Mouse (Mus musculus) liver, embryonic 16.5 days (tissue): ENCODE data around the gene Ppp1r12b. TPM values are rescaled to one million over a fixed set of nuclear protein-coding genes. Genes with fewer than 3 reads are reported as not detected.

ENCODE experiments used
- ATAC-seq: fragments of 200-750 bp; cut with Nextera tagmentation; 2 replicates; pipeline ENCODE4 v1.8.0; 2017; ENCODE audit warnings: low read depth, mild to moderate bottlenecking, moderate number of reproducible peaks, moderate library complexity
- H3K27ac ChIP-seq: fragments of 300-500 bp; sonication (generic); 2 replicates; pipeline ENCODE4 v1.5.1; 2014; ENCODE audit warnings: mild to moderate bottlenecking, low read length
- H3K27me3 ChIP-seq: fragments of 300-500 bp; sonication (generic); 2 replicates; pipeline ENCODE4 v1.6.1; 2014; ENCODE audit warnings: low read depth, low read length, mixed read lengths; ENCODE audit not compliant: control insufficient read depth, insufficient read depth
- H3K36me3 ChIP-seq: fragments of 300-500 bp; sonication (generic); 2 replicates; pipeline ENCODE4 v1.6.1; 2014; ENCODE audit warnings: mild to moderate bottlenecking; ENCODE audit not compliant: control insufficient read depth, insufficient read depth
- H3K4me1 ChIP-seq: fragments of 300-500 bp; sonication (generic); 2 replicates; pipeline ENCODE4 v1.6.1; 2014; ENCODE audit warnings: low read depth, low read length, mixed read lengths; ENCODE audit not compliant: control insufficient read depth
- H3K4me2 ChIP-seq: fragments of 300-500 bp; sonication (generic); 2 replicates; pipeline ENCODE4 v1.6.1; 2014; ENCODE audit warnings: low read depth, low read length, mixed read lengths
- H3K4me3 ChIP-seq: fragments of 300-500 bp; sonication (generic); 2 replicates; pipeline ENCODE4 v1.5.1; 2014; ENCODE audit warnings: low read depth, mild to moderate bottlenecking, low read length
- H3K9ac ChIP-seq: fragments of 300-500 bp; sonication (generic); 2 replicates; pipeline ENCODE4 v1.6.1; 2014; ENCODE audit warnings: low read depth, low read length
- H3K9me3 ChIP-seq: fragments of 300-500 bp; sonication (generic); replicated peaks from 2 replicates; pipeline ENCODE4 v1.6.1; 2016; ENCODE audit warnings: low read length; ENCODE audit not compliant: control insufficient read depth
- WGBS: fragments of 180-500 bp; shearing (Covaris S2); extraction: QIAGEN DNeasy Blood & Tissue Kit; methylation state at CpG from one replicate; pipeline ENCODE4 v1.1.7; 2014; ENCODE audit not compliant: insufficient replicate concordance; 5-methylcytosine and 5-hydroxymethylcytosine counted together
- polyA plus RNA-seq: library from polyadenylated mRNA; unstranded; fragments of >200 nt; fragmentation: Nextera tagmentation; extraction: Ambion mirVana; gene quantifications from 2 replicates; pipeline ENCODE4 v1.2.1, GENCODE M21; 2015

Ppp1r12b gene
- polyA plus RNA-seq, 1 experiment from 2014 or later, result 2.4 TPM

- no peak overlapping the region for H3K9ac ChIP-seq
- H3K27ac ChIP-seq, result no peak overlapping the region
- ATAC-seq, result no peak
- H3K27me3 ChIP-seq, result no peaks in the 10 kb centered on the region
- no peak overlapping the region for H3K4me3 ChIP-seq
- H3K36me3 ChIP-seq, result no peaks in the 10 kb centered on the region
- 74% methylated on average over 2 of the region's 2 CpGs for WGBS
- no peaks in the 10 kb centered on the region for H3K9me3 ChIP-seq
- H3K4me1 ChIP-seq, result peaks cover 4% of the 10 kb centered on the region; the same call in 1 of the 2 replicates
- no peak overlapping the region for H3K4me2 ChIP-seq
Measured at GRCm38 (mm10) chr1:134774247-134774646, 181.5 kb downstream of the Ppp1r12b start.

DNA sequence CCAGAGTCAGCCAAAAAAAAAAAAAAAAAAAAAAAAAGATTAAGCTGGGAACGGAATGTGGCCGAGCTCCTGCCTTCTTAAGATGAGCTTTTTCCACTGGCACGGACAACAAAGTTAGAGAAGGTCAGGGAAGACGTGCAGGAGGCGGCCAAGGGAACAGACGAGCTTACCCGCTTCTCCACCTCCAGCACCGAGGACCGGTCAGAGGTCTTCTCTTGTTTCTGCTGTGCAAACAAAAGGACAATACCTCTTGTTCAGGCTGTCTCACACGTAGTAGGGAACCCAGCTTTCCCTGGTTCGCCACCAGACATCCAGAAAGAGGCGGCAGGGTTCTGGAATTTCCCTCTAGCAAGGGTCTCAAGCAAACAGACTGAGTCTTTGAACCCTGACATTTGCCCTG is 182.5 kb downstream of the Ppp1r12b start:
- Histone ChIP-seq H3K4me3 (no peak overlapping the region), H3K27me3 (no peaks in the 10 kb centered on the region), H3K9me3 (no peaks in the 10 kb centered on the region), H3K27ac (no peak overlapping the region), H3K4me2 (no peak overlapping the region), H3K4me1 (peaks cover 4% of the 10 kb centered on the region; the same call in 1 of the 2 replicates), H3K36me3 (no peaks in the 10 kb centered on the region), H3K9ac (no peak overlapping the region)
- ATAC-seq, result no peak
- 65% methylated on average over 12 of the region's 12 CpGs for WGBS

DNA sequence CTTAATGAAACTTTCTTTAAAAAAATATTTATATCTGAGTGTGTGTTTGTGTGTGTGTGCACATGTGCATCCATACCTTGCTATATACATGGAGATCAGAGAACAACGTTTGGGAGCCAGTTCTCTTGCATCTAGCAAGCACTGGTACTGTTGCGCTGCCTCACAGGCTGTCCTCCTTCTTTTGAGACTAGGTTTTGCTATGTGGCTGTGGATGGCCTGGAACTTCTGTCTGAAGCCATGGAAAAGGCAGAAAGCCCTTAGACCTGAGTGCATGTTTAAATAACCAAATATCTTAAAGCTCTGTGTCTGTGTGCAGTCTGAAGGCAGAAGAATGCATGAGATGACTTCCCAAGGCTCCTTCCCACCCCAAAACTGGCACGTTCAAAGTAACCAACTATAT is 182.9 kb downstream of the Ppp1r12b start:
- H3K27ac ChIP-seq, result no peak overlapping the region
- no peaks in the 10 kb centered on the region for H3K36me3 ChIP-seq
- H3K9me3 ChIP-seq, result no peaks in the 10 kb centered on the region
- no peak for ATAC-seq
- H3K27me3 ChIP-seq, result no peaks in the 10 kb centered on the region
- WGBS, result 75% methylated on average over 3 of the region's 3 CpGs
- no peak overlapping the region for H3K4me2 ChIP-seq
- 0 out of 2 replicates have a peak, but pooled peaks cover 4% of the 10 kb centered on the region for H3K4me1 ChIP-seq
- H3K9ac ChIP-seq, result no peak overlapping the region
- H3K4me3 ChIP-seq, result no peak overlapping the region

DNA sequence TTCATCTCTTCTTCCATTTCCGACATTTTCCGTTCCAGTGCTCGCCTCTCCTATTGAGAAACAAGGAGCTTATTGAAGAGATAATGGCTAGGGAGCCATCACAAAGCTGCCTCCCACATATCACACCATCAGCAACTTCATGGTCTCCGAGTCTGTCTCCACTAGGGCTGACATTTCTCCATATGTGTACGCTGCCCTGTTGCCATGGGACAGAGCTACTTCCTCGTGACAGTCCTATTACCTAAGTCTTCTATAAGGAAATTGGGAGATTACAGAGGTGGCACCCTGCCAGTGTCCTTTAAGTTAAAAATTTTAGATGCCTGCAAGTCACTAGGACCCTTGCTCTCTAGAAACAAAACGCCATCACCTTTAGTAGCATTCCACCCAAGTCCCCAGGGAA is 183.7 kb downstream of the Ppp1r12b start:
- no peak overlapping the region for H3K4me3 ChIP-seq
- H3K27me3 ChIP-seq, result no peaks in the 10 kb centered on the region
- no peaks in the 10 kb centered on the region for H3K36me3 ChIP-seq
- H3K9ac ChIP-seq, result no peak overlapping the region
- WGBS, result 70% methylated on average over 7 of the region's 7 CpGs
- no peak for ATAC-seq
- H3K27ac ChIP-seq, result no peak overlapping the region
- 0 out of 2 replicates have a peak, but pooled peaks cover 4% of the 10 kb centered on the region for H3K4me1 ChIP-seq
- H3K4me2 ChIP-seq, result no peak overlapping the region
- no peaks in the 10 kb centered on the region for H3K9me3 ChIP-seq

DNA sequence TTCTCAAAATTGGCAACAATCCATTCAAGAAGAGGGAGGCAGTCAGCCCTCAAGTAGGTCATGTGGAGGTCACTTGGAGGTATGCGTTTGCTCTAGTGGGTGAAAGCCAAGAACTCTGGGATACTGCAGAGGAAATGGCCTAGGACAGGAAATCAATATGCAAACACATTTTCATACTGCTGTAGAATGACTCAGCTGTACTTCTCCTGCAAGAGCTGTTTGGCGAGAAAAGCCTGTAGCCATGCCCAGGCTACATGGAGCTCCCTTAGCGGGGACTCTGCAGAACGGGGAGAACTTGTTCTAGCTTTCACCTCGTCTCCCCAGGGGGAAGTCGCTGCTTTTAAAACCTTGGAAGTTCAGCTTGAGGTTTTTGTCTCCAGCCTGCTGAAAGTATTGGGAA is 184.4 kb downstream of the Ppp1r12b start:
- Histone ChIP-seq H3K9ac (no peak overlapping the region), H3K27ac (no peak overlapping the region), H3K4me1 (0 out of 2 replicates have a peak, but pooled peaks cover 4% of the 10 kb centered on the region), H3K4me2 (no peak overlapping the region), H3K36me3 (no peaks in the 10 kb centered on the region), H3K27me3 (no peaks in the 10 kb centered on the region), H3K9me3 (no peaks in the 10 kb centered on the region), H3K4me3 (no peak overlapping the region)
- WGBS, result 54% methylated on average over 6 of the region's 6 CpGs
- peak; percentile 48 for ATAC-seq

DNA sequence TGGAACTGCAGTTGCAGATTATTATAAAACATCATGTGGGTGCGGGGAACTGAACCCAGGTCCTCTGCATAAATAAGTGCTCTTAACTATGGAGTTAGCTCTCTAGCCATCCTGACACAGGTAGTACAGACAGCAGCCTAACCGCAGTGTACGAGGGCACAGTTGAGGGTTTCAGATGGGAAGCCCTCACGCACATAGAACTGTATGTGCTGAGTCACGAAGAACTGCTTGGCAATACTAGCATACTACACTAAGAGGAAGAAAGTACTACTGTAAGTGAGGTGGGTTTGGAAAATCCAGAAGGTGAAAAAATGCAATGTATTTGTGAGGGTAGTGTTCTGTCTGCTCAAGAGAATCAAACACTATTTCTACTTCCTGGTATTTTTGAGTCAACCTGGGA is 185.4 kb downstream of the Ppp1r12b start:
- H3K27me3 ChIP-seq, result no peaks in the 10 kb centered on the region
- H3K9me3 ChIP-seq, result no peaks in the 10 kb centered on the region
- no peak overlapping the region for H3K9ac ChIP-seq
- 0 out of 2 replicates have a peak, but pooled peaks cover 4% of the 10 kb centered on the region for H3K4me1 ChIP-seq
- WGBS, result 86% methylated on average over 5 of the region's 5 CpGs
- H3K27ac ChIP-seq, result no peak overlapping the region
- no peaks in the 10 kb centered on the region for H3K36me3 ChIP-seq
- H3K4me3 ChIP-seq, result no peak overlapping the region
- ATAC-seq, result no peak
- no peak overlapping the region for H3K4me2 ChIP-seq

DNA sequence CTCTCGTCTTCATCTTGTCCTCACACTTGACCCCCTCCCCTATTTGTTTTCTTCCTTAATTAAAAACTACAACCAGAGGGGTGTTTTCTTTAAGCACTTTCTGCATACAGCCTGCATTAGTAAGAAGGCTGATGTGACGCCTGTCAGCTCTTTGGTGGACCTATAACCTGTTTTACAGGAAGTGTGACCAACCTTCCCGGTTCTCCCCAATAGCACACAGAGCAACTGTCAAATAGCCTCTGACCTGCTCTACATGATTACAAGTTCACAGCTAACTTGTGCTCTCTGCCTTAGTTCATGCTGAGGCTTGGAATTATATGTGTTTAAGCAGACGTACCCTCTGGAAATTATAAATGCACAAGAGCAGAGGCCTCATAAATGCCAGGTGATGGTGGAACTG is 189.3 kb downstream of the Ppp1r12b start:
- Histone ChIP-seq H3K9ac (no peak overlapping the region), H3K9me3 (no peaks in the 10 kb centered on the region), H3K36me3 (no peaks in the 10 kb centered on the region), H3K4me3 (no peak overlapping the region), H3K4me2 (no peak overlapping the region), H3K27me3 (no peaks in the 10 kb centered on the region), H3K27ac (no peak overlapping the region), H3K4me1 (peaks cover under 1% of the 10 kb centered on the region; the same call in 1 of the 2 replicates)
- ATAC-seq, result no peak
- 64% methylated on average over 4 of the region's 4 CpGs for WGBS

DNA sequence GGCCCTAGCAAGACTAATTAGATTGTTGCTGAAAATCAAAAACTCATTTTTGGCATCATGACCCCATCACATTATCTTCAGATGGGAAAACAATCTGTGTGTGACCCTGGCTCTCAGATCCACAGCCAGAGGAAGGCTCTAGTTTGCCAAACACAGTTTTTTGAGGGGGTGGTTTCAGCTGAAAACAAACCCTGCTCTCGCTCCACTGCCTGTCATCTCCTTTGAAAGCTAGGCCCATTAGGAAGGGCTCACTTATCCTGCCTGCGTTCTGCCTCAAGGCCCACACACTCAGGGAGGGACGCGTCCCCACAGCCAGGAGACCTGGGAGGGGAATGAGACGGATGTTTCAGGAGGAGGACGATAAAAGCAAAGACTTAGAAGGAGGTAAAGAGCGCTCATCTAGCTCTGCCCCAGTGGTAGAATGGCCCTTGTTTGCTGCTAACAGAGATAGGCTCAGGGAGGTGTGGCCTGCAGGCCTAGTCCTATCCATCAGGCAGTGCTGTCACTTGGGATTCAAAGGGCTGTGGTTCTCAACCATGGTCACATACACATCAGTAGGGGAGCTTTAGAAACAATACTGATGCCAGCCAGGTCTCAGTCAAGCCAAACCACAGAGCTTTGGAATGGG is 190.8 kb downstream of the Ppp1r12b start:
- H3K27ac ChIP-seq, result no peak overlapping the region
- WGBS, result 66% methylated on average over 7 of the region's 7 CpGs
- no peaks in the 10 kb centered on the region for H3K36me3 ChIP-seq
- no peaks in the 10 kb centered on the region; the same call in 1 of the 2 replicates for H3K4me1 ChIP-seq
- H3K4me3 ChIP-seq, result no peak overlapping the region
- no peak for ATAC-seq
- no peaks in the 10 kb centered on the region for H3K9me3 ChIP-seq
- H3K4me2 ChIP-seq, result no peak overlapping the region
- no peaks in the 10 kb centered on the region for H3K27me3 ChIP-seq
- H3K9ac ChIP-seq, result no peak overlapping the region

- no peak overlapping the region for H3K4me2 ChIP-seq
- H3K4me3 ChIP-seq, result no peak overlapping the region
- H3K36me3 ChIP-seq, result no peaks in the 10 kb centered on the region
- no peaks in the 10 kb centered on the region for H3K9me3 ChIP-seq
- H3K27ac ChIP-seq, result no peak overlapping the region
- H3K4me1 ChIP-seq, result no peaks in the 10 kb centered on the region; the same call in 1 of the 2 replicates
- peak; percentile 37; the same call in 1 of the 2 replicates for ATAC-seq
- no peak overlapping the region for H3K9ac ChIP-seq
- WGBS, result 72% methylated on average over 11 of the region's 11 CpGs
- H3K27me3 ChIP-seq, result no peaks in the 10 kb centered on the region
Measured at GRCm38 (mm10) chr1:134763776-134764438, 191.8 kb downstream of the Ppp1r12b start.
